Mouse (Mus musculus): ENCODE measurements around the gene Cox6a1. TPM values are rescaled to one million over a fixed set of nuclear protein-coding genes. Genes with fewer than 3 reads are reported as not detected.
A peak's percentile ranks its signal among the peaks of the same experiment; 100 is the strongest.

The Cox6a1 gene
- polyA plus RNA-seq, 1 experiment from 2014 or later: 938 TPM

GRCm38 (mm10) chr5:115340007-115340406 lies 8.8 kb downstream of the Cox6a1 start:
- 35% methylated on average over 7 of the region's 7 CpGs for WGBS
- H3K27ac ChIP-seq (replicated peaks; ENCODE audit: low read depth, low read length): no peak overlapping the region
- H3K36me3 ChIP-seq (ENCODE audit: control insufficient read depth, insufficient read depth, low read length): peaks cover 41% of the 10 kb centered on the region
- H3K4me2 ChIP-seq (ENCODE audit: low read length): peak overlapping the region; percentile 61
- H3K9ac ChIP-seq (replicated peaks; ENCODE audit: low read length): peak overlapping the region; percentile 81; the same call in 1 of the 2 replicates
- no peak for DNase-seq
- H3K4me1 ChIP-seq (ENCODE audit: control insufficient read depth, insufficient read depth, low read length): peaks cover 16% of the 10 kb centered on the region
- no peaks in the 10 kb centered on the region for H3K27me3 ChIP-seq (ENCODE audit: control insufficient read depth, insufficient read depth, low read length)
- H3K4me3 ChIP-seq (replicated peaks; ENCODE audit: low read depth, low read length): peak overlapping the region; percentile 84
- no peak for ATAC-seq (ENCODE audit: low FRiP score, low TSS enrichment)
- H3K9me3 ChIP-seq (ENCODE audit: control insufficient read depth, low read length): no peaks in the 10 kb centered on the region

- Histone ChIP-seq H3K27ac (replicated peaks; ENCODE audit: low read depth, low read length) (no peak overlapping the region), H3K4me1 (ENCODE audit: control insufficient read depth, insufficient read depth, low read length) (peaks cover 9% of the 10 kb centered on the region; the same call in 1 of the 2 replicates), H3K9me3 (ENCODE audit: control insufficient read depth, low read length) (no peaks in the 10 kb centered on the region), H3K4me3 (replicated peaks; ENCODE audit: low read depth, low read length) (no peak overlapping the region), H3K27me3 (ENCODE audit: control insufficient read depth, insufficient read depth, low read length) (no peaks in the 10 kb centered on the region), H3K9ac (replicated peaks; ENCODE audit: low read length) (no peak overlapping the region), H3K4me2 (ENCODE audit: low read length) (no peak overlapping the region), H3K36me3 (ENCODE audit: control insufficient read depth, insufficient read depth, low read length) (peaks cover 66% of the 10 kb centered on the region)
- no peak for DNase-seq
- ATAC-seq (ENCODE audit: low FRiP score, low TSS enrichment): no peak
- WGBS: 85% methylated on average over 3 of the region's 3 CpGs
Observed at GRCm38 (mm10) chr5:115333626-115334025, 15.2 kb downstream of the Cox6a1 start.

GRCm38 (mm10) chr5:115330955-115331354 lies 17.8 kb downstream of the Cox6a1 start:
- H3K4me1 ChIP-seq (ENCODE audit: control insufficient read depth, insufficient read depth, low read length): peaks cover 15% of the 10 kb centered on the region
- no peak for ATAC-seq (ENCODE audit: low FRiP score, low TSS enrichment)

GRCm38 (mm10) chr5:115327610-115328548 lies 20.9 kb downstream of the Cox6a1 start:
- DNase-seq (peak; percentile 43), ATAC-seq (ENCODE audit: low FRiP score, low TSS enrichment) (peak; percentile 35; the same call in 1 of the 2 replicates)
- no peaks in the 10 kb centered on the region for H3K27me3 ChIP-seq (ENCODE audit: control insufficient read depth, insufficient read depth, low read length)
- H3K9ac ChIP-seq (replicated peaks; ENCODE audit: low read length): peak overlapping the region; percentile 92
- under 1% methylated on average over 55 of the region's 55 CpGs for WGBS
- H3K4me1 ChIP-seq (ENCODE audit: control insufficient read depth, insufficient read depth, low read length): peaks cover 19% of the 10 kb centered on the region
- H3K36me3 ChIP-seq (ENCODE audit: control insufficient read depth, insufficient read depth, low read length): peaks cover 30% of the 10 kb centered on the region
- H3K4me2 ChIP-seq (ENCODE audit: low read length): peak overlapping the region; percentile 86
- H3K4me3 ChIP-seq (replicated peaks; ENCODE audit: low read depth, low read length): peak overlapping the region; percentile 92
- peak overlapping the region; percentile 86 for H3K27ac ChIP-seq (replicated peaks; ENCODE audit: low read depth, low read length)
- no peaks in the 10 kb centered on the region for H3K9me3 ChIP-seq (ENCODE audit: control insufficient read depth, low read length)

More at GRCm38 (mm10) chr5:115330955-115331354, 17.8 kb downstream of the Cox6a1 start:
- Histone ChIP-seq H3K9ac (replicated peaks; ENCODE audit: low read length) (no peak overlapping the region), H3K9me3 (ENCODE audit: control insufficient read depth, low read length) (no peaks in the 10 kb centered on the region), H3K27me3 (ENCODE audit: control insufficient read depth, insufficient read depth, low read length) (no peaks in the 10 kb centered on the region), H3K36me3 (ENCODE audit: control insufficient read depth, insufficient read depth, low read length) (peaks cover 61% of the 10 kb centered on the region), H3K27ac (replicated peaks; ENCODE audit: low read depth, low read length) (no peak overlapping the region), H3K4me3 (replicated peaks; ENCODE audit: low read depth, low read length) (no peak overlapping the region), H3K4me2 (ENCODE audit: low read length) (no peak overlapping the region)
- DNase-seq: no peak
- WGBS: 93% methylated on average over 9 of the region's 9 CpGs

GRCm38 (mm10) chr5:115326875-115327609 lies 21.7 kb downstream of the Cox6a1 start, which contains the start of gene Srsf9:
TSS of gene Srsf9 (plus strand) at chr5:115327177.
- peak within 1 kb of the TSS; percentile 86 for H3K4me2 ChIP-seq (ENCODE audit: low read length)
- peak within 1 kb of the TSS; percentile 92 for H3K9ac ChIP-seq (replicated peaks; ENCODE audit: low read length)
- H3K27me3 ChIP-seq (ENCODE audit: control insufficient read depth, insufficient read depth, low read length): no peaks in the 10 kb centered on the region
- peak within 1 kb of the TSS; percentile 92 for H3K4me3 ChIP-seq (replicated peaks; ENCODE audit: low read depth, low read length)
- peaks cover 22% of the 10 kb centered on the region for H3K36me3 ChIP-seq (ENCODE audit: control insufficient read depth, insufficient read depth, low read length)
- WGBS: under 1% methylated on average over 84 of the region's 97 CpGs
- ATAC-seq (ENCODE audit: low FRiP score, low TSS enrichment): peak; percentile 86
- H3K27ac ChIP-seq (replicated peaks; ENCODE audit: low read depth, low read length): peak within 1 kb of the TSS; percentile 86
- DNase-seq: peak; percentile 98
- H3K4me1 ChIP-seq (ENCODE audit: control insufficient read depth, insufficient read depth, low read length): peaks cover 19% of the 10 kb centered on the region
- no peaks in the 10 kb centered on the region for H3K9me3 ChIP-seq (ENCODE audit: control insufficient read depth, low read length)

- Histone ChIP-seq H3K4me3 (replicated peaks; ENCODE audit: low read depth, low read length) (peak overlapping the region; percentile 92), H3K27ac (replicated peaks; ENCODE audit: low read depth, low read length) (peak overlapping the region; percentile 86), H3K4me2 (ENCODE audit: low read length) (peak overlapping the region; percentile 86), H3K27me3 (ENCODE audit: control insufficient read depth, insufficient read depth, low read length) (no peaks in the 10 kb centered on the region), H3K9ac (replicated peaks; ENCODE audit: low read length) (peak overlapping the region; percentile 92), H3K9me3 (ENCODE audit: control insufficient read depth, low read length) (no peaks in the 10 kb centered on the region), H3K36me3 (ENCODE audit: control insufficient read depth, insufficient read depth, low read length) (peaks cover 15% of the 10 kb centered on the region), H3K4me1 (ENCODE audit: control insufficient read depth, insufficient read depth, low read length) (peaks cover 19% of the 10 kb centered on the region)
- WGBS: 29% methylated on average over 11 of the region's 11 CpGs
- DNase-seq (no peak), ATAC-seq (ENCODE audit: low FRiP score, low TSS enrichment) (peak; percentile 35)
Observed at GRCm38 (mm10) chr5:115326256-115326831, 22.4 kb downstream of the Cox6a1 start.

- Histone ChIP-seq H3K27me3 (ENCODE audit: control insufficient read depth, insufficient read depth, low read length) (no peaks in the 10 kb centered on the region), H3K4me2 (ENCODE audit: low read length) (peak overlapping the region; percentile 75), H3K9me3 (ENCODE audit: control insufficient read depth, low read length) (no peaks in the 10 kb centered on the region), H3K9ac (replicated peaks; ENCODE audit: low read length) (peak overlapping the region; percentile 26; the same call in 1 of the 2 replicates), H3K4me3 (replicated peaks; ENCODE audit: low read depth, low read length) (peak overlapping the region; percentile 34), H3K4me1 (ENCODE audit: control insufficient read depth, insufficient read depth, low read length) (peaks cover 28% of the 10 kb centered on the region), H3K36me3 (ENCODE audit: control insufficient read depth, insufficient read depth, low read length) (no peaks in the 10 kb centered on the region), H3K27ac (replicated peaks; ENCODE audit: low read depth, low read length) (peak overlapping the region; percentile 57)
- WGBS: under 1% methylated on average over 22 of the region's 22 CpGs
- ATAC-seq (ENCODE audit: low FRiP score, low TSS enrichment) (peak; percentile 46; the same call in 1 of the 2 replicates), DNase-seq (peak; percentile 83)
Observed at GRCm38 (mm10) chr5:115319004-115319940, 29.5 kb downstream of the Cox6a1 start.
